Mouse (Mus musculus) right cerebral cortex, postnatal 10 days (tissue): ENCODE results near the gene Med6.
"Not testable (repeated sequence)": the region's sequence is repeated elsewhere in the genome, so short reads cannot be mapped to it uniquely, and the experiment has no call there.

ENCODE experiments used
- DNase-seq, 2 experiments: peaks; one replicate each; pipeline ENCODE4 v3.0.0; 2021; ENCODE audit warnings: low spot score in 2 of 2

The Med6 gene

DNA sequence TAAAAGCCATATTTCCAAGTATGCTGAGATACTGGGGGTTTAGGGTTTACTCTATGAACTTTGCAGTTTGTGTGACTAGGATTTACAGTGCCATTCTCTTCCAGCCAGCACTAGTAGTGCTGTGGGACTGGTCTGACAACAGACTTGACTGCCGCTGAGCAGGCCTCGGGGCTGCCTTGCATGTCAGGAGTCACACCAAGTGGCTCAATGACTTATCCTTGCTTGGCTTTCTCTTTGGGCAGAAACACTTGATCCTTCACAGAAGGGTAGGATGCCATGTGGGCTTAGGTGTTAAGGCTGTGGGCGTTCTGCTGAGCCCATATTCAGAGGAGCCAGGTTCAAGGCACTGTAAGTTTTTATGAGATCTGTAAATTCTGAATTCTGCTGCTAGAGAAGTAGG, 45.5 kb downstream of the Med6 start:
- no peak for DNase-seq

DNA sequence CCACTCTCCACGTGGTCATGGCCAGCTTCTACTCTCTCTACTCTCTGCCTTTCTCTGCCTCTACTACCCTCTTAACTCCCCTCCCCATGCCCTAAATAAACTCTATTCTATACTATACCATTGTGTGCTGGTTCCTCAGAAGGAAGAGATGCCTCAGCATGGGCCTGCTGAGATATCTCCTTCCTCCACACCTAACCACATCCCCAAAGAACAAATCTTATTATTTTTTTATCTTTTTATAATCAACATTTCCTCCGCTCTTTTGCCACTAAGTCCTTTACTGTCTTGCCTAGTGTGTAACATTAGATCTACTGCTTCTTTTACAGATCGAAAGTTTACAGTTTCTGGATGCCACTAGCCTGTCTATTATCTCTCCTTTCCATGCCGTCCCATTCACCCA, 47.6 kb downstream of the Med6 start:
- DNase-seq: no peak

DNA sequence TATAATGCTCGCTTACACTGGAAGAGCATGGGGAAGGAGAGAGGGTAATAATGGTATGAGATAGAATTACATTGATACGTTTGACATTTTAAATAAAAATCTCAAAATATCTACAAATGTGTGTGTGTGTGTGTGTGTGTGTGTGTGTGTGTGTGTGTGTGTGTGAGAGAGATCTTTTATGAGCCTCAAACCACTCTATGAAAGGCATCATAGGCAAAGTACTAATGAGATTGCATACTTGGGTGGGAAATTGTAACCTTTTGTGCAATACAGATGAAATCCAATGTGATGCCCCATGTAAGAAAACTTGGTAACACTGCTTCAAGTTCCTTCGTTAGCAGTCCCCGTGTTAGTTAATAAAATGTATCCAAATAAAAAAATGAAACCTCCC, 61.8 kb downstream of the Med6 start:
- DNase-seq: no peak

- peak; percentile 92 for DNase-seq
These were observed 62.3 kb downstream of the Med6 start, which contains the start of the genes Gm20498 and Synj2bp for GRCm38 (mm10) chr12:81532316-81533028. Gene Gm20498, minus strand, starts transcription at chr12:81532905. Gene Synj2bp, minus strand, starts transcription at chr12:81532911.

GRCm38 (mm10) chr12:81530587-81530986, 64.2 kb downstream of the Med6 start:
- DNase-seq: not testable (repeated sequence)
